Mouse (Mus musculus) adrenal gland, adult 18-20 months (tissue): ENCODE measurements around the gene Ffar3. TPM values are rescaled to one million over a fixed set of nuclear protein-coding genes. Genes with fewer than 3 reads are reported as not detected.
"Not testable (repeated sequence)": the region's sequence is repeated elsewhere in the genome, so short reads cannot be mapped to it uniquely, and the experiment has no call there.

Experiments used
- DNase-seq, 2 experiments: peaks; one replicate each; pipeline ENCODE4 v3.0.0; 2021 to 2022; ENCODE audit warnings: low spot score in 2 of 2
- total RNA-seq, 2 experiments: library from RNA; stranded (reverse); gene quantifications; 1 replicate in 1 of 2; 2 replicates in 1 of 2; pipeline ENCODE4 v1.2.3; 2021

Gene Ffar3
- total RNA-seq, 2 experiments from 2014 or later: 0.23 to 0.26 TPM

- DNase-seq: no peak
Measured at GRCm38 (mm10) chr7:30846505-30847053, 9.4 kb downstream of the Ffar3 start.

- no peak for DNase-seq
Measured at GRCm38 (mm10) chr7:30844676-30845297, 11.2 kb downstream of the Ffar3 start.

GRCm38 (mm10) chr7:30842092-30842491 lies 13.9 kb downstream of the Ffar3 start:
- DNase-seq: no peak

GRCm38 (mm10) chr7:30841379-30841778 lies 14.6 kb downstream of the Ffar3 start:
- DNase-seq: no peak

- DNase-seq: no peak
Measured at GRCm38 (mm10) chr7:30840306-30840705, 15.7 kb downstream of the Ffar3 start.

GRCm38 (mm10) chr7:30837277-30837676 lies 18.7 kb downstream of the Ffar3 start:
- no peak for DNase-seq

- DNase-seq: not testable (repeated sequence)
Measured at GRCm38 (mm10) chr7:30832684-30833083, 23.3 kb downstream of the Ffar3 start.

- no peak for DNase-seq
Measured at GRCm38 (mm10) chr7:30832261-30832660, 23.7 kb downstream of the Ffar3 start.

GRCm38 (mm10) chr7:30829428-30829827 lies 26.6 kb downstream of the Ffar3 start:
- no peak for DNase-seq

GRCm38 (mm10) chr7:30828871-30829270 lies 27.1 kb downstream of the Ffar3 start:
- DNase-seq: not testable (repeated sequence)

- no peak for DNase-seq
Measured at GRCm38 (mm10) chr7:30826660-30827059, 29.3 kb downstream of the Ffar3 start.

GRCm38 (mm10) chr7:30824306-30824705 lies 31.7 kb downstream of the Ffar3 start:
- no peak for DNase-seq

- no peak for DNase-seq
Measured at GRCm38 (mm10) chr7:30823675-30824074, 32.3 kb downstream of the Ffar3 start, which contains the start of gene Ffar2. Gene Ffar2, minus strand, starts transcription at chr7:30823775.

- no peak for DNase-seq
Measured at GRCm38 (mm10) chr7:30821532-30821931, 34.4 kb downstream of the Ffar3 start.

GRCm38 (mm10) chr7:30820854-30821445 lies 35.0 kb downstream of the Ffar3 start:
- DNase-seq: no peak

- no peak for DNase-seq
Measured at GRCm38 (mm10) chr7:30820131-30820530, 35.8 kb downstream of the Ffar3 start.

GRCm38 (mm10) chr7:30812291-30812807 lies 43.6 kb downstream of the Ffar3 start:
- no peak for DNase-seq

- no peak for DNase-seq
Measured at GRCm38 (mm10) chr7:30811757-30812290, 44.2 kb downstream of the Ffar3 start.

- no peak for DNase-seq
Measured at GRCm38 (mm10) chr7:30810319-30810718, 45.7 kb downstream of the Ffar3 start.

GRCm38 (mm10) chr7:30805924-30806323 lies 50.1 kb downstream of the Ffar3 start:
- peak; percentile 50 to 69 for DNase-seq
